Mouse (Mus musculus) gastrocnemius, adult 8-10 months (tissue): ENCODE results near the gene Noto. TPM values are rescaled to one million over a fixed set of nuclear protein-coding genes. Genes with fewer than 3 reads are reported as not detected.
A peak's percentile ranks its signal among the peaks of the same experiment; 100 is the strongest.
"Not testable (repeated sequence)": the region's sequence is repeated elsewhere in the genome, so short reads cannot be mapped to it uniquely, and the experiment has no call there.

ENCODE experiments used
- DNase-seq, 2 experiments: peaks; one replicate each; pipeline ENCODE4 v3.0.0; 2022; ENCODE audit warnings: low spot score in 2 of 2
- total RNA-seq, 4 experiments: library from RNA; stranded (reverse); gene quantifications; 2 replicates each; pipeline ENCODE4 v1.2.4; 2022

The Noto gene
- total RNA-seq, 4 experiments from 2014 or later: not detected

DNA sequence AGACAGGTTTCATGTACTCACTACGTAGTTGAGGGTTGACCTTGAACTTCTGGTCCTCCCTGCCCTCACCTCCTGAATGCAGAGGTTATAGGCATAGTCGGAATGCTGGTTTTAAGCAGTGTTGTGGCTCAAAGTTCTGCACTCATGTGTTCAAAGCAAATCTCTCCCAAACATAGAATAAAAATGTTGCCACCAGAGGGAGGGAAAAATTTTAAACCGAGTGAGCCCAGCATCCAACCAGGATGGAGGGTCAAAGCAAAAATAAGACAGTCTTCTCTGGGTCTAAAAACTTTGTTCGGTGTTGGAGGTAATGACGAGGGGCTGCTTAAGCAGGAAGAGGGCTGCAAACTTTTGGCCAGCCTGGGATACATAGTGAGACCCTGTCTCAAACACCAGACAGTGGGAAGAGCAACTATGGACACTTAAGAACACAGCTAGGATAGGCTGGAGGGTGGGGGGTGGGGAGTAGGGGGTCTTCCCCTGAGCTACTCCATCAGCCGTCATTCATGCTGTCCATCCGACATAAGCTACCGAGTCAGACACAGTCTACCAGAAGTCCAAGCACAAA lies 7.7 kb downstream of the Noto start:
- no peak for DNase-seq

GRCm38 (mm10) chr6:85431842-85432431 lies 8.3 kb downstream of the Noto start, which contains the start of gene Smyd5:
Gene Smyd5 (plus strand): TSS chr6:85431989.
- peak; percentile 78 to 80 for DNase-seq

- no peak for DNase-seq
Observed at GRCm38 (mm10) chr6:85433865-85434264, 10.2 kb downstream of the Noto start.

DNA sequence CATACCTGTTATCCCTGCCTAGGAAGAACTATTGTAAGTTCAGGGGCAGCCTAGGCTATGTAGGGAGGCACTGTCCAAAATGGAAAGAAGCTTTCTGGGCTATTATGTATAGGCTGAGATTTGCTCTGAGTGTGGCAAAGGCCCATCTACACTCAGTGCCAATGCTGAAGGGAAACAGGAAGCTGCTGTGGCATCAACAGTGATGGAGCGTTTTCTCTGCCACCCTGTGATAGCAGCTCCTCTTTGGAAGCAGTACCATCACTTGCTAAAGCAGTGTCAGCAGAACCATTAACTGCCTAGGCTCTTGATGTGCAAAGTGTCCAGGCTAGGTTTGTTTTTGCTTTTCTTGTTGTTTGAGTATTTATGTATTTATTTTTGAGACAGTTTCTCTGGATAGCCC lies 12.5 kb downstream of the Noto start:
- no peak for DNase-seq

DNA sequence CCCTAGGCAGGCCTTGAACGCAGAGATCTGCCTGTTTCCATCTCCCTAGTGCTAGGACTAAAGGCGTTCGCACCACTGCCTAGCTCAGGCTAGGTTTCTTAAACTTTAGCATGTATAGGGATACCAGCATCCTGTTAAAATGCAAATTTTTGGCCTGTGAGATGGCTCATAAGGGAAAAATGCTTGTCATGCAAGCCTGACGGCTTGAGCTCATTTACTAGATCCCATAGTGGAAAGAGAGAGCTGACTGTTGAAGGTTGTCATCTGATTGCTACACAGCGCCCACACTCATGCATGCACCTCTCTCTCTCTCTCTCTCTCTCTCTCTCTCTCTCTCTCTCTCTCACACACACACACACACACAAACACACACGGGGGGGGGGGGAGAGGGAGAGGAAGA lies 12.9 kb downstream of the Noto start:
- no peak for DNase-seq

DNA sequence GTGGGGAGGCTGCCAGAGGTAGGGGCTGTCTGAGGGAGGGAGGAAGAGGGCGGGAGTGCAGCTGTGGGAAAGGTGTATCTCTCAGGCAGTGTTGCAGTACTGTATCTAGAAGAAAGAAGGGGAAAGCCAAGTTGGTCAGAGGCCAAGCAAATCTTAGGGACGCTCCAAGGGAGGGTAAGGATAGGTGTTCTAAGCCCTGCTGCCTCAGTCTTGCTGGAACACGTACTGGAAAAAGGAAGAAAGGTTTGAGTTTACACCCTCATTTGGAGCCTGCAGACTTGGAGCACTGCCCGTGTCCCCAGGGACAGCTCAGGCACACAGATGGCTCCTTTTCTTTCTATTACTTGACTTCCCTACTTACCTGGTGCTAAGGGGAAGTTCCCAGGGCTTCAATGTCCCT lies 17.5 kb downstream of the Noto start:
- DNase-seq: no peak

GRCm38 (mm10) chr6:85443488-85444233 lies 20.0 kb downstream of the Noto start:
- no peak for DNase-seq

- DNase-seq: no peak
Observed at GRCm38 (mm10) chr6:85444266-85444965, 20.7 kb downstream of the Noto start.

- DNase-seq: peak; percentile 22 to 25
Observed at GRCm38 (mm10) chr6:85445286-85445685, 21.6 kb downstream of the Noto start.

DNA sequence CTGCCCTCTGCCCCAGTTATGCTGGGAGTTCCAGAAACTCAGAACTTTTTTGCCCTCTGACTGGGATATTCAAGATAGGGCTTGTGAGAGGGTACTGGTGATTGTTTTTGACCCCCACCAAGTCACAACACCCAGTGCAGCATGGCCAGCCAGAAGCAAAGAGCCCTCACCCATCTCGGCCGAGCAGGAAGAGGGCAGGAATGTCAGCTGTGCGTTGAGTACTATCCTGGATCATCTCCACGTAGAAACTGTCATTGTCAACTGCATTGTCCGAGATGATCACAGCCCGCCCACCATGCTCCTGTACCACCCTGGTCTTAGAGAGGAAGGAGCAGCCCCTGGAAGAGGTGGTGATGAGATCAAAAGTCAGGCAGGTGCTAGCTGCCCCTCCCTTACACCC lies 23.7 kb downstream of the Noto start:
- DNase-seq: no peak

DNA sequence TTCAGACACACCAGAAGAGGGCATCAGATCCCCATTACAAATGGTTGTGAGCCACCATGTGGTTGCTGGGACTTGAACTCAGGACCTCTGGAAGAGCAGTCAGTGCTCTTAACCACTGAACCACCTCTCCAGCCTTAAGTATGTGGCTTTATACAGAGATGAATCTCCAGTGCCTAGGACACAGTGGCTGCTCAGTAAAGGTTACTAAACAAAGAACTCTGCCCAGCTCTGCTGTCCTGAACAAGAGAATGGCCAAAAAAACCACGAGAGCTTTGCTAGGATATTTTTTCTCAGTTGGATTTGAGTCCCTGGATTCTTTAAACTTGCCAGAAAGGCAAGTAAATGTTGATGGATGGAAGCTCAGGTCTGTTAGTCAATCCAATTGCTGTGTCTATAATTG lies 26.5 kb downstream of the Noto start:
- DNase-seq: not testable (repeated sequence)

- peak; percentile 99 for DNase-seq
Observed at GRCm38 (mm10) chr6:85450697-85451663, 27.3 kb downstream of the Noto start, which contains the start of gene Cct7. Gene Cct7 (plus strand): TSS chr6:85451514.

DNA sequence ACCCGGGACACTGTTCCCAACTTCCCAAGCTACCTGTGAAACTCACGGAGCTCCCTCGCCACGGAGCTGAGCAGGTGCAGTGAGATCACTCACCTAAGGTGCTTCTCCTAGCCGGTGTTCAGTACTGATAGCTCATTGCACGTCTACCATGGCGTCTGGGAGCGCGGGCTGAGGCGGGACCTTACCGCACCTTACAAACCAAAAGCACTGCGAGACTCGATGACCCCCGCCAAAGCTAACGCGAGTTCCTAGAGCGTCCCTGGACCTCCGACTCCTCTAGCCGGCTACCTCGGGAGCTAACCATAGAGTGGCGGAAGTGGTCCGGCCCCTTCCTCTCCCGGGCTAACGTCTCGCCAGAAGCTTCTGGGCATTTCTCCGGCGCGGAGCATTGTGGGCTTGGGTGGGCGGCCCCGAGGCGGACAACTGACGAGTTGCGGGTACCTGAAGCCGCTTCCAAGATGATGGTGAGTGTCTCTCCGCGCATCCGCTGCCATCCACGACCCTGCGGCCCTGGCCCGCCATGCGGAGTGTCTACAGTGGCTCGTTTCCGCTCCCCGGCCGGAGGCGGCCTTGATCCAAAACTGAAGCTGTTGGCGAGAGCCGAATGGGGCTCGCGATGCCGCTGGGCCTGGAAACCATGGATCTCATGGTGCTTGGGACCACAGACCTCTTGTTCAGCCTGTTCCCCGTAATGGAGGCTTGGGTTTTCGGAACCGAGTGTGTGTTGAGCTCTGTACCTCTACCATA lies 28.2 kb downstream of the Noto start, which contains the start of gene Pradc1:
Pradc1 (minus strand) TSS at position 307 of the 747 bp plus-strand sequence.
- peak; percentile 98 for DNase-seq

GRCm38 (mm10) chr6:85452411-85452665 lies 28.7 kb downstream of the Noto start:
- no peak for DNase-seq

DNA sequence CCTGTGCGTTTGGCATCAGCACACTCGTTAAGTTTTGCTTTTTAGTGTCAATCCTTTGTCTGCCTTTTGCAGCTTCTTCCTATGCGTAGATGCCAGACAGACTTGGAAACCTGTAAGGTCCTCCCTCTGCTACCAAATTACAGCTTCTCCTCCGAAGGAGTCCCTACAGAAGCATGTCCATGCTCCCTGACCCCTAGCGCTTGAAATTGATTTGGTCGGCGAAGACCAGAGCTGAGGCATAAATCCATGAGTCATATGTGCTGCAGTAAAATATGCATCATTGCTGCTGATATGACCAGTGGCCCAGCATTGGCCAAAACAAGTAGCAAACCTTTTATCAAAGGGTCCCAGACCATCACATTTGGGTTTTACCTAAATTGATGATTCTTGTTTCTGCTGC lies 29.1 kb downstream of the Noto start:
- no peak for DNase-seq

GRCm38 (mm10) chr6:85459621-85460020 lies 35.9 kb downstream of the Noto start:
- no peak for DNase-seq

GRCm38 (mm10) chr6:85465381-85465780 lies 41.7 kb downstream of the Noto start:
- no peak for DNase-seq

DNA sequence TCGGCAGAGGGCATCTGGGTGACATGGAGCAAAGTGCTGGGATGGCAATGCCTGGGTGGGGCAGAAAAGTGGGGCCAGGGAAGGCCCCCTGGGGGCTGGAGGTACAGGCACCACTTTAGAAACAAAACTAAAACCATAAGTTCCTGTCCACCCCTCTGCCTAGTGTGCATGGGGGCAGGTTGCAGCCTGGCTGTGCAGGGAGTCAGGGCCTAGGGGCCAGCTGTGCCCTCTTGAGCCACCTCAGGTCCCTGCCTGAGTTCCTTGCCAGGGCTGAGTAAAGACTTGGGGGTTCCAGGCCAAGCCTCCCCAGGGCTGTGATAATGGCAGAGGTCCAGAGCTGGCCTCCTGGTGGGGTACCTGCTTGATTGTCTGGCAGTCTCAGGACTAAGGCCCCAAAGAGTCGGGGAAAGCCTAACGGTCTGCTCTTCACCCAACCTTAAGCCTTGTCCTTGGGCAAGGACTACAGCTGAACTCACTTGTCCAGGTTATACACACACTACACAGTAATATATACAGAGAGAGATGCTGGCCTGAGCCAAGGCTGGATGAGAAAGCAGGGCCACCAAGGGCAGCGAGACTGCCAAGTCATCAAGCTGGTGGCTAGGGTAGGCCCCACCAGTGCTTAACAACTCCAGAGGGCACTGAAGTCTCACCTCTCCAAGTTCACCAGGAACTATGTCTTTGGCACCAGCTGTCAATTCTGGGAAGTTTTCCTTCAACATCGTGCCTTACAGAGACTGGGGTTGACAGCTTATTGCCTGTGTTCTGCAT lies 46.2 kb downstream of the Noto start:
- no peak for DNase-seq

GRCm38 (mm10) chr6:85471962-85472361 lies 48.3 kb downstream of the Noto start:
- DNase-seq: no peak

DNA sequence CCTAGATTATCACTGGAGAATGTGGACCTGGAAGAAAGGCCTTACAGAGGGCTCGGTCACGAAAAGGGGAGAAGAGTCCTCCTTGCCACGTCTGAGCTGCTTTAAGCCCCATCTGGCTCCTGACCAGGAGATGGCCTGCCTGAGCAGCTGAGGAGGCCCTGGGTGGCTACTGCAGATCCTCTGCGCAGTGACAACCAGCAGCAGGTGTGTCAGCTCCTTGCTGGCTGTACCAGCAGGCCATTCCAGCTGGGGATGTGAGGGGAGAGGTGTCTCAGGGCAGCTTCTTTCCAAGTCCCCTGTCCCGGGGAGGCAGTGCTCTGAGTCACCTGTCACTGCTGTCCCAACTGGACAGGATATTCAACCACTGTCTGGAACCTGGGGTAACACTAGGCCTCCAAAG lies 48.9 kb downstream of the Noto start:
- DNase-seq: no peak
